Mouse (Mus musculus) heart, postnatal 14 days (tissue): Measurements from ENCODE around the gene Stpg1. TPM values are rescaled to one million over a fixed set of nuclear protein-coding genes. Genes with fewer than 3 reads are reported as not detected.
A peak's percentile ranks its signal among the peaks of the same experiment; 100 is the strongest.

Experiments
- DNase-seq, 2 experiments: peaks; one replicate each; pipeline ENCODE4 v3.0.0; 2021 to 2022
- intact Hi-C: fragments of 180-260 bp; cut with DNase I; formaldehyde crosslinking; loops from one replicate; pipeline ENCODE4 v1.15.1; 2025
- total RNA-seq, 2 experiments: library from RNA; stranded (reverse); gene quantifications; 2 replicates each; pipeline ENCODE4 v1.2.3; 2021

The Stpg1 gene
- total RNA-seq, 2 experiments from 2014 or later, result 0.39 TPM; not detected in 1

- DNase-seq, result peak; percentile 60 to 82
- intact Hi-C loops, result loop anchor here (2.0 kb wide), 1 partner anchor 158 kb away; no protein-coding TSS in a partner anchor
These were observed 13.9 kb downstream of the Stpg1 start for GRCm38 (mm10) chr4:135508419-135509039.

DNA sequence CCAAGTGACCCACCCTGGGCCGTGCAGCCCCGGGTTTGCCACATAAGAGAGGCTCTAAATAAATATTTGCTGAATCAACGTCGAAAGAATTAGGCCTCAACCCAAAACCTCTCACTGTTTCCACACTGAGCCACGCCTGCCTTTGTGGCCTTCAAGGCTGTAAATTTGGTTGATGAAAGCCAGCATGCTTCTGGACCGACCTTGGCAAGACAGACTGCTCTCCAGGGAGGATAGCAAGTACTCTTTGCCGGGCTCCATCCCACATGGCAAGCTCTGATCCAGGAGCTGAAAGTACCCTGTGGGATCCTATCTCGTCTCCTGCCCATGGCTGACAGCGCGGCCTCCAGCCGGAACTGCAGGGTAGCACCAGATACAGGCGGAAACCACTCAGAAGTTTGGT, 14.9 kb downstream of the Stpg1 start:
- DNase-seq, result no peak
- intact Hi-C loops, result loop anchor here (2.0 kb wide), 1 partner anchor 157 kb away; no protein-coding TSS in a partner anchor

- intact Hi-C loops, result no loop called here
These were observed 19.3 kb downstream of the Stpg1 start for GRCm38 (mm10) chr4:135513865-135514264.

DNA sequence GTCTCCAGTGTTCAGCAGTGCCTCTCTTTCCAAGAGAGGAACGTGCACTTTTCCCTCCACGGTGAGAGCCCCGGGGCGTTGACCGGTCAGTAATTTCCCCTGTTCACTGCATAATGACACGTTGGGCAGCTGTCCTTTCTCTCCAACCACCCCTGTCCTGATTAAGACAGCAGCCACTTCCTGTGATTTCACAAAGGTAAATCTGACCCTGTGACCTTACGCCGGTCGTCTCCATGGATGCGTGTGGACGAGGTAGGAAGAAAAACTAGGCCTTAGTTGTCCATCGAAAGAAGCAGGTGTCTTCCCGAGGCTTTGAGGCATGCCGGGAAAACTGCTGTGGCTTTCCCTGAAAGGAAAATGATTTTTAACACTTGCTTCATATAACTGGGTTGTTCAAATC, 20.3 kb downstream of the Stpg1 start:
- intact Hi-C loops, result loop anchor here (5.0 kb wide), 1 partner anchor 77 kb away; no protein-coding TSS in a partner anchor
- DNase-seq, result no peak

More at GRCm38 (mm10) chr4:135513865-135514264, 19.3 kb downstream of the Stpg1 start:
- DNase-seq, result no peak

GRCm38 (mm10) chr4:135516351-135517316, 22.0 kb downstream of the Stpg1 start:
- DNase-seq, result peak; percentile 69 to 75

GRCm38 (mm10) chr4:135518135-135518534, 23.5 kb downstream of the Stpg1 start:
- DNase-seq, result no peak
- intact Hi-C loops, result loop anchor here (5.0 kb wide), 1 partner anchor 74 kb away; no protein-coding TSS in a partner anchor

More at GRCm38 (mm10) chr4:135516351-135517316, 22.0 kb downstream of the Stpg1 start:
- intact Hi-C loops, result loop anchor here (1.0 to 5.0 kb wide), 2 partner anchors 76 to 151 kb away; no protein-coding TSS in a partner anchor

- no peak for DNase-seq
- intact Hi-C loops, result no loop called here
These were observed 25.8 kb downstream of the Stpg1 start for GRCm38 (mm10) chr4:135520421-135520820.

DNA sequence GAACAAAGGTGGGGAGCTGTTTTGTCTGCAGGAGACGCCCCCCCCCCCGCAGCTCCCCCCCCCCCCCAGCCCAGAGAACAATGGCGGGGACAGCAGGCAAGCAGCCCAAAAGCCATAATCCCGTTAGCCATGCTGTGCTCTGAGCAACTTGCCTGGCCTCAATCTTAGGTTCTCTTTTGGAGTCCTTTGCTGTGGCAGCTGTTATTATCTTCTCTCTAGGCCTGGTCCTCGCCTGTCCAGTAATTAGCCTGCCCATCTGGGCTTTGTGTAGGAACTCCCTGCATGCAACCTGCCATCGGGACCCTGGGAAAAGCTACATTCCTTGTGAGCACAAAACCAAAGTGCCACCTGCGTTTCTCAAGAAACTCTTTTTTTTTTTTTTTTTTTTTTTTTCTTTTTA, 29.3 kb downstream of the Stpg1 start:
- DNase-seq, result no peak
- intact Hi-C loops, result no loop called here

- intact Hi-C loops, result no loop called here
- no peak for DNase-seq
These were observed 30.5 kb downstream of the Stpg1 start for GRCm38 (mm10) chr4:135525057-135525456.

- intact Hi-C loops, result no loop called here
- no peak for DNase-seq
These were observed 31.6 kb downstream of the Stpg1 start for GRCm38 (mm10) chr4:135526039-135526710.

- intact Hi-C loops, result no loop called here
These were observed 35.7 kb downstream of the Stpg1 start for GRCm38 (mm10) chr4:135530270-135530669.

DNA sequence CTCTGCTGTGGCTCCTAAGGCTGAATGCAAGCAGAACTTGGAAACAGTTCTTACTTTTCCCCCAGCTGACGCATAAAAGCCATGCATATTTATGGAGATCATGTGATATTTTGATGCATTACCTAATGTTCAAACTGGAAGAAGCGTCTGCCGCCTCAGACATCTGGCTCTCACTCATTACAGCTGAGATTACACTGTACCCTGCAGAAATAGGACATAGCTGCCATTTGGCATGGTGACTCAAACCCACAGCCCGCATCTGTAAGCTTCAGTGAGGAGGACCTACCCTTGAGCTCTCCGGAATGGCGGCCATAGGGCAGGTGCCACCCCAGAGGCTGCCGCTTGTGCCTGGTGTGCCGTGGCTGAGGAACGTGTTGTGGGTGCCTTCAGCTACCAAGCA, 36.6 kb downstream of the Stpg1 start:
- intact Hi-C loops, result no loop called here
- DNase-seq, result no peak

More at GRCm38 (mm10) chr4:135530270-135530669, 35.7 kb downstream of the Stpg1 start:
- no peak for DNase-seq

DNA sequence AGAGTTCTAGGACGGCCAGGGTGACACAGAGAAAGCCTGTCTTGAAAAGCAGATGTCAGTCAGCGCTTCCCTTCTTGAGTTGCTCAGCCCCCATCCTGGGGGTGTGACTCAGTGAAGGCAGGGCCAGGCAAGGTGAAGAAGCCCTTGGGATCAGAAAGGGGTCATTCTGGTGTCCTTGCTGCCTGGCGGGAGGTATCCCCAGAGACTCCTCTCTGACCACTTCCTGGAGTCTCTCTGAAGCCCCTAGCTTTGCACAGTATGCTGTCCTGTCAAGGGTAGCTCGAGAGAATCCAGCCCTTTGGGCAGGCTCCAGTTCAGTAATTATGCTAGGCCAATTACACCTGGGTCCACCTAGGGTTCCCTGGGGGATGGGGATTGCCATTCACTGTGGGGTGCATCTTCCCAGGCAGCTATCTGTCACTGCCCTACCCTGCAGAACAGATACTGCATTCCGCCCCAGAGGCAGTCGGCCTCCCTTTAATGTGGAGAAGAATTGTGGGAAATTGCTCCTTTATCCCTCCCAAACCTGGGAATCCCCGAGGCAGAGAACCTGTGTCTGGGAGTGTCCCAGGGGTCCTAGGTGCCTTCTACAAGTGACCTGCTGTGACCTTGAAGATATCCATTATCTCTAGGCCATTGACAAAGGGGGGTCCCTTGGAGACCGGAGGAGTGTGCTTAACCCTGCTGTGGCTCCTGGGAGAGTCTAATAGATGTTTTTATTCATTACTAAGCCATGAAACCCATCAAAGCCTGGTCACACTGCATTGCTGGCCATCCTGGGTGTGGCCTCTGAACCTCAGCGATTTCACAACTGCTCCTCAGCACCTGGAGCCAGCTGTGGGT, 37.4 kb downstream of the Stpg1 start:
- peak in 1 of 2 experiments; percentile 15 for DNase-seq

GRCm38 (mm10) chr4:135533001-135533400, 38.4 kb downstream of the Stpg1 start:
- no peak for DNase-seq
- intact Hi-C loops, result no loop called here

More for the DNA sequence above, 37.4 kb downstream of the Stpg1 start:
- intact Hi-C loops, result no loop called here

- intact Hi-C loops, result no loop called here
- DNase-seq, result no peak
These were observed 40.4 kb downstream of the Stpg1 start for GRCm38 (mm10) chr4:135535021-135535420.

GRCm38 (mm10) chr4:135539056-135539455, 44.5 kb downstream of the Stpg1 start:
- intact Hi-C loops, result no loop called here
- DNase-seq, result no peak

DNA sequence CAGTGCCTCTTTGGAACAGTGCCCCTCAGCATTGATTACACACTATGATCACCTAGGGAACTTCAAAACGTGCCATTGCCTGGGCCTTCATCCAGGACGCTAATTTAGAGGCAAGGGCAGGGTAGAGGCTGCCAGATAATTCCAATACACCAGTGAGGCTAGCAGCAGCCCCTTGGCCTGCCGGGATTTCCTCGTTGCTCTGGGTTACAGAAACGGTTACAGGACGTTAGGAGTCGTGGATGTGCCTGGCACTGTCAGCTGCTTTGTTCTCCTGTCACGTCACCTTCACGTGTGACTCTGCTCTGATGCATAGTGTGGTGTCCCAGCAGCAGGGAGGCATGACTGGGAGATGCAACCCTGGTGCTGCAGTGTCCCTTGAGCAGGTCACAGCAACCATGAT, 45.5 kb downstream of the Stpg1 start:
- DNase-seq, result no peak
- intact Hi-C loops, result no loop called here

DNA sequence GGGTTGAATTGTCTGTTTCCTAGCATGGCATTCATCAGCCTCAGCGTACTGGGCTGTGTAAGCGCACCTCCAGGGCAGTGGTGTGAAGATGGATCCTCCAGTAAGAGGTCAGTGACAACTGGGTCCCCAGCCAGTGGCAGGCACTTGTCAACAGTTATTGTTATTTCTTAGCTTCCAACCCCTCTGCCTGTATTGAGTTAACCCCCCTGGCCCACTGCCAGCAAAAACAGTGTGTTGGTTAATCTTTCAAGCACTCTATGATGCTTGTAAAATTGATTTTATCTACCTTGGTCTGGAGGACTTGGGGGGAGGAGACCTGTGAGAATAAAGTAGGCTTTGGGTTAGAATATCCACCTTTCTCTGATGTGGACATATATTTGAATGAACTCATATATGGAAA, 49.7 kb downstream of the Stpg1 start:
- DNase-seq, result no peak

GRCm38 (mm10) chr4:135545080-135545511, 50.5 kb downstream of the Stpg1 start:
- intact Hi-C loops, result no loop called here

More for the DNA sequence above, 49.7 kb downstream of the Stpg1 start:
- intact Hi-C loops, result no loop called here

More at GRCm38 (mm10) chr4:135545080-135545511, 50.5 kb downstream of the Stpg1 start:
- DNase-seq, result peak; percentile 27 to 36
